Mouse (Mus musculus) kidney, embryonic 16.5 days (tissue): ENCODE results near the gene Gm11541. TPM values are rescaled to one million over a fixed set of nuclear protein-coding genes. Genes with fewer than 3 reads are reported as not detected.

ENCODE experiments used
- ATAC-seq: fragments of 200-750 bp; cut with Nextera tagmentation; 2 replicates; pipeline ENCODE4 v1.8.0; 2017; ENCODE audit warnings: moderate TSS enrichment; ENCODE audit not compliant: low FRiP score, low TSS enrichment
- H3K27ac ChIP-seq: fragments of 300-500 bp; sonication (generic); 2 replicates; pipeline ENCODE4 v1.5.1; 2014; ENCODE audit warnings: low read length
- H3K27me3 ChIP-seq: fragments of 300-500 bp; sonication (generic); 2 replicates; pipeline ENCODE4 v1.6.1; 2014; ENCODE audit warnings: low read length, control low read depth, mixed read lengths; ENCODE audit not compliant: insufficient read depth
- H3K36me3 ChIP-seq: fragments of 300-500 bp; sonication (generic); 2 replicates; pipeline ENCODE4 v1.6.1; 2014; ENCODE audit warnings: low read length, control low read depth, mixed read lengths; ENCODE audit not compliant: insufficient read depth
- H3K4me1 ChIP-seq: fragments of 300-500 bp; sonication (generic); 2 replicates; pipeline ENCODE4 v1.6.1; 2014; ENCODE audit warnings: low read length, control low read depth, mixed read lengths; ENCODE audit not compliant: insufficient read depth
- H3K4me2 ChIP-seq: fragments of 300-500 bp; sonication (generic); replicated peaks from 2 replicates; pipeline ENCODE4 v1.6.1; 2014; ENCODE audit warnings: low read depth, low read length
- H3K4me3 ChIP-seq: fragments of 300-500 bp; sonication (generic); 2 replicates; pipeline ENCODE4 v1.5.1; 2014; ENCODE audit warnings: mild to moderate bottlenecking, low read length
- H3K9ac ChIP-seq: fragments of 300-500 bp; sonication (generic); replicated peaks from 2 replicates; pipeline ENCODE4 v1.6.1; 2014; ENCODE audit warnings: low read length
- H3K9me3 ChIP-seq: fragments of 300-500 bp; sonication (generic); 2 replicates; pipeline ENCODE4 v1.6.1; 2016; ENCODE audit warnings: low read length, control low read depth
- WGBS: fragments of 180-500 bp; shearing (Covaris S2); extraction: QIAGEN DNeasy Blood & Tissue Kit; methylation state at CpG from one replicate; pipeline ENCODE4 v1.1.7; 2014; 5-methylcytosine and 5-hydroxymethylcytosine counted together
- polyA plus RNA-seq: library from polyadenylated mRNA; unstranded; fragments of >200 nt; fragmentation: Nextera tagmentation; extraction: Ambion mirVana; gene quantifications from 2 replicates; pipeline ENCODE4 v1.2.1, GENCODE M21; 2015

The Gm11541 gene
- polyA plus RNA-seq, 1 experiment from 2014 or later, result 1.2 TPM

DNA sequence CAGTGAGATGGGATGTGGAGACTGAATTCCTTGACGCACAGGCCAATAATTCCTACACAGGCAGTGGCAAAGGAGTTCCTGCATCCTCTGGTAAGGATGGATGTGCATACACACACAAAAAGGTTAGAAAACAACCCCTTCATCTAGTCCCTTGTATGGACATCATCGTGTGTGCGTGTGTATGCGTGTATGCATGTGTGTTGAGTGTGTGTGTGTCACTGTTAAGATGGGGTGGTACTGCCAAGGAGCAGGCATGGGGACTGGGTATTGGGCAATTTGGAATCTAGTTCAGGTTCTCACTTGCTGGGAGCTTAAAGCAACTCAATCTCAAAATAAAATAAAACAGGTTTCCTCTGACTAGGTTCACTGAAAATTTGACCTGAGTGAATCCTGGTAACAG, 57.8 kb downstream of the Gm11541 start:
- 88% methylated on average over 4 of the region's 4 CpGs for WGBS

More for the DNA sequence above, 57.8 kb downstream of the Gm11541 start:
- no peak overlapping the region for H3K4me3 ChIP-seq
- H3K4me1 ChIP-seq, result no peaks in the 10 kb centered on the region
- no peak for ATAC-seq
- no peaks in the 10 kb centered on the region for H3K9me3 ChIP-seq
- H3K27ac ChIP-seq, result no peak overlapping the region
- no peaks in the 10 kb centered on the region for H3K27me3 ChIP-seq
- no peak overlapping the region for H3K9ac ChIP-seq
- H3K36me3 ChIP-seq, result peaks cover 59% of the 10 kb centered on the region
- H3K4me2 ChIP-seq, result no peak overlapping the region

Other genes with a start within 250 kb of the Gm11541 start
- gene Cacna1g, start 230.3 kb downstream of the Gm11541 start, polyA plus RNA-seq, result 10.2 and 10.3 TPM in 2 replicates
- 0.19 and 0.37 TPM in 2 replicates for gene Spata20, start 218.3 kb downstream of the Gm11541 start, polyA plus RNA-seq
- gene Epn3, start 204.5 kb downstream of the Gm11541 start, polyA plus RNA-seq, result 23.4 and 28.2 TPM in 2 replicates
- 4.3 and 5.1 TPM in 2 replicates for gene Mycbpap, start 182.8 kb downstream of the Gm11541 start, polyA plus RNA-seq
- gene Rsad1, start 155.2 kb downstream of the Gm11541 start, polyA plus RNA-seq, result 4.3 and 6.1 TPM in 2 replicates
- gene Chad, start 139.5 kb downstream of the Gm11541 start, polyA plus RNA-seq, result 0.58 and 0.64 TPM in 2 replicates
- gene Acsf2, start 102.6 kb downstream of the Gm11541 start, polyA plus RNA-seq, result 7.9 and 9.1 TPM in 2 replicates
- gene Lrrc59, start 74.7 kb downstream of the Gm11541 start, polyA plus RNA-seq, result 211 and 218 TPM in 2 replicates
- gene Mrpl27, start 50.7 kb downstream of the Gm11541 start, polyA plus RNA-seq, result 141 and 148 TPM in 2 replicates
- 27.8 and 28.4 TPM in 2 replicates for gene Eme1, start 50.5 kb downstream of the Gm11541 start, polyA plus RNA-seq
- 20.2 and 22.9 TPM in 2 replicates for gene Xylt2, start 27.0 kb downstream of the Gm11541 start, polyA plus RNA-seq
- 0.39 and 0.40 TPM in 2 replicates for gene Cdc34b, start 37.3 kb upstream of the Gm11541 start, polyA plus RNA-seq
- not detected in 2 replicates for gene Tmem92, start 78.2 kb upstream of the Gm11541 start, polyA plus RNA-seq
- 869 and 941 TPM in 2 replicates for gene Col1a1, start 231.7 kb upstream of the Gm11541 start, polyA plus RNA-seq